Mouse (Mus musculus) intestine, embryonic 14.5 days (tissue): ENCODE measurements around the gene Nupl1. TPM values are rescaled to one million over a fixed set of nuclear protein-coding genes. Genes with fewer than 3 reads are reported as not detected.

Experiments used
- ATAC-seq: fragments of 200-750 bp; cut with Nextera tagmentation; replicated peaks from 2 replicates; pipeline ENCODE4 v1.8.0; 2017; ENCODE audit warnings: low read depth, moderate number of reproducible peaks, moderate TSS enrichment, moderate library complexity; ENCODE audit not compliant: low FRiP score, low TSS enrichment
- DNase-seq: peaks from one replicate; pipeline ENCODE4 v3.0.0-alpha.2; 2018; ENCODE audit warnings: low spot score
- H3K27ac ChIP-seq: fragments of 300-500 bp; sonication (generic); 2 replicates; pipeline ENCODE4 v1.5.1; 2014; ENCODE audit warnings: low read depth, mild to moderate bottlenecking, control low read depth
- H3K27me3 ChIP-seq: fragments of 300-500 bp; sonication (generic); replicated peaks from 2 replicates; pipeline ENCODE4 v1.6.1; 2014; ENCODE audit warnings: low read length, control low read depth; ENCODE audit not compliant: control insufficient read depth, insufficient read depth
- H3K36me3 ChIP-seq: fragments of 300-500 bp; sonication (generic); 2 replicates; pipeline ENCODE4 v1.6.1; 2014; ENCODE audit warnings: low read length, control low read depth; ENCODE audit not compliant: control insufficient read depth, insufficient read depth
- H3K4me1 ChIP-seq: fragments of 300-500 bp; sonication (generic); replicated peaks from 2 replicates; pipeline ENCODE4 v1.6.1; 2014; ENCODE audit warnings: low read length, control low read depth, mixed read lengths; ENCODE audit not compliant: control insufficient read depth, insufficient read depth
- H3K4me2 ChIP-seq: fragments of 300-500 bp; sonication (generic); 2 replicates; pipeline ENCODE4 v1.6.1; 2014; ENCODE audit warnings: low read length
- H3K4me3 ChIP-seq: fragments of 300-500 bp; sonication (generic); 2 replicates; pipeline ENCODE4 v1.5.1; 2014; ENCODE audit warnings: low read depth, low read length, control low read depth, mixed read lengths
- H3K9ac ChIP-seq: fragments of 300-500 bp; sonication (generic); 2 replicates; pipeline ENCODE4 v1.6.1; 2014; ENCODE audit warnings: mild to moderate bottlenecking, low read length
- H3K9me3 ChIP-seq: fragments of 300-500 bp; sonication (generic); 2 replicates; pipeline ENCODE4 v1.6.1; 2016; ENCODE audit warnings: low read length, control low read depth; ENCODE audit not compliant: control insufficient read depth
- WGBS: fragments of 180-500 bp; shearing (Covaris S2); extraction: QIAGEN DNeasy Blood & Tissue Kit; methylation state at CpG from one replicate; pipeline ENCODE4 v1.1.7; 2014; 5-methylcytosine and 5-hydroxymethylcytosine counted together
- polyA plus RNA-seq: library from polyadenylated mRNA; unstranded; fragments of >200 nt; fragmentation: Nextera tagmentation; extraction: Ambion mirVana; gene quantifications from 2 replicates; pipeline ENCODE4 v1.2.1, GENCODE M21; 2014

Nupl1 gene
- polyA plus RNA-seq, 1 experiment from 2014 or later = 0.09 TPM

GRCm38 (mm10) chr14:60163367-60163766 is 87.9 kb downstream of the Nupl1 start:
- Histone ChIP-seq H3K27me3 (no peaks in the 10 kb centered on the region), H3K36me3 (no peaks in the 10 kb centered on the region), H3K4me2 (no peak overlapping the region), H3K9me3 (no peaks in the 10 kb centered on the region), H3K27ac (no peak overlapping the region), H3K9ac (no peak overlapping the region), H3K4me1 (no peaks in the 10 kb centered on the region), H3K4me3 (no peak overlapping the region)
- WGBS = 85% methylated on average over 3 of the region's 3 CpGs
- ATAC-seq (no peak), DNase-seq (no peak)

- Histone ChIP-seq H3K4me3 (no peak overlapping the region), H3K36me3 (no peaks in the 10 kb centered on the region), H3K27me3 (no peaks in the 10 kb centered on the region), H3K4me1 (no peaks in the 10 kb centered on the region), H3K9ac (no peak overlapping the region), H3K9me3 (no peaks in the 10 kb centered on the region), H3K27ac (no peak overlapping the region), H3K4me2 (no peak overlapping the region)
- ATAC-seq (no peak), DNase-seq (no peak)
- WGBS = 82% methylated on average over 11 of the region's 11 CpGs
Measured at GRCm38 (mm10) chr14:60152373-60152772, 98.9 kb downstream of the Nupl1 start.

- no peaks in the 10 kb centered on the region for H3K36me3 ChIP-seq
- no peaks in the 10 kb centered on the region for H3K4me1 ChIP-seq
- no peaks in the 10 kb centered on the region for H3K9me3 ChIP-seq
- WGBS = 38% methylated on average over 3 of the region's 3 CpGs
- H3K4me2 ChIP-seq = no peak overlapping the region
- DNase-seq = no peak
- ATAC-seq = no peak
- no peaks in the 10 kb centered on the region for H3K27me3 ChIP-seq
- H3K27ac ChIP-seq = no peak overlapping the region
- no peak overlapping the region for H3K4me3 ChIP-seq
- H3K9ac ChIP-seq = no peak overlapping the region
Measured at GRCm38 (mm10) chr14:60148893-60149292, 102.3 kb downstream of the Nupl1 start.

- Histone ChIP-seq H3K36me3 (no peaks in the 10 kb centered on the region), H3K4me2 (no peak overlapping the region), H3K9me3 (no peaks in the 10 kb centered on the region), H3K4me3 (no peak overlapping the region), H3K27ac (no peak overlapping the region), H3K4me1 (no peaks in the 10 kb centered on the region), H3K27me3 (no peaks in the 10 kb centered on the region), H3K9ac (no peak overlapping the region)
- DNase-seq (no peak), ATAC-seq (no peak)
- 75% methylated on average over 10 of the region's 10 CpGs for WGBS
Measured at GRCm38 (mm10) chr14:60143234-60143633, 108.0 kb downstream of the Nupl1 start.

- ATAC-seq (no peak), DNase-seq (no peak)
- H3K4me1 ChIP-seq = no peaks in the 10 kb centered on the region
Measured at GRCm38 (mm10) chr14:60138339-60138738, 112.9 kb downstream of the Nupl1 start.

GRCm38 (mm10) chr14:60137812-60138211 is 113.4 kb downstream of the Nupl1 start:
- no peaks in the 10 kb centered on the region for H3K36me3 ChIP-seq
- H3K4me1 ChIP-seq = no peaks in the 10 kb centered on the region
- no peaks in the 10 kb centered on the region for H3K9me3 ChIP-seq
- WGBS = 70% methylated on average over 6 of the region's 6 CpGs
- no peak overlapping the region for H3K4me3 ChIP-seq
- no peaks in the 10 kb centered on the region for H3K27me3 ChIP-seq
- no peak for ATAC-seq
- DNase-seq = no peak
- H3K4me2 ChIP-seq = no peak overlapping the region
- no peak overlapping the region for H3K27ac ChIP-seq
- H3K9ac ChIP-seq = no peak overlapping the region

More at GRCm38 (mm10) chr14:60138339-60138738, 112.9 kb downstream of the Nupl1 start:
- Histone ChIP-seq H3K4me2 (no peak overlapping the region), H3K27me3 (no peaks in the 10 kb centered on the region), H3K9me3 (no peaks in the 10 kb centered on the region), H3K9ac (no peak overlapping the region), H3K27ac (no peak overlapping the region), H3K4me3 (no peak overlapping the region), H3K36me3 (no peaks in the 10 kb centered on the region)
- 88% methylated on average over 3 of the region's 4 CpGs for WGBS

GRCm38 (mm10) chr14:60135801-60136200 is 115.4 kb downstream of the Nupl1 start:
- H3K4me3 ChIP-seq = no peak overlapping the region
- WGBS = 78% methylated on average over 4 of the region's 4 CpGs
- H3K4me1 ChIP-seq = no peaks in the 10 kb centered on the region
- no peak overlapping the region for H3K9ac ChIP-seq
- H3K27me3 ChIP-seq = no peaks in the 10 kb centered on the region
- DNase-seq = no peak
- no peak overlapping the region for H3K4me2 ChIP-seq
- no peak overlapping the region for H3K27ac ChIP-seq
- no peak for ATAC-seq
- H3K9me3 ChIP-seq = no peaks in the 10 kb centered on the region
- no peaks in the 10 kb centered on the region for H3K36me3 ChIP-seq

GRCm38 (mm10) chr14:60134720-60135119 is 116.5 kb downstream of the Nupl1 start:
- no peak overlapping the region for H3K4me2 ChIP-seq
- no peaks in the 10 kb centered on the region for H3K4me1 ChIP-seq
- H3K9me3 ChIP-seq = no peaks in the 10 kb centered on the region
- no peaks in the 10 kb centered on the region for H3K27me3 ChIP-seq
- DNase-seq (no peak), ATAC-seq (no peak)
- no peaks in the 10 kb centered on the region for H3K36me3 ChIP-seq
- H3K4me3 ChIP-seq = no peak overlapping the region
- no peak overlapping the region for H3K9ac ChIP-seq
- 69% methylated on average over 9 of the region's 9 CpGs for WGBS
- H3K27ac ChIP-seq = no peak overlapping the region
